Mouse (Mus musculus) liver, postnatal 0 days (tissue): ENCODE data around the gene Upk1a. TPM values are rescaled to one million over a fixed set of nuclear protein-coding genes. Genes with fewer than 3 reads are reported as not detected.

Source experiments
- ATAC-seq: fragments of 200-750 bp; cut with Nextera tagmentation; 2 replicates; pipeline ENCODE4 v1.8.0; 2017; ENCODE audit warnings: mild to moderate bottlenecking, moderate library complexity
- DNase-seq: peaks from one replicate; pipeline ENCODE4 v3.0.0-alpha.2; 2016
- H3K27ac ChIP-seq: fragments of 300-500 bp; sonication (generic); 2 replicates; pipeline ENCODE4 v1.5.1; 2014; ENCODE audit warnings: antibody characterized with exemption, moderate library complexity, mild to moderate bottlenecking, low read depth
- H3K27me3 ChIP-seq: fragments of 300-500 bp; sonication (generic); 2 replicates; pipeline ENCODE4 v1.6.1; 2014; ENCODE audit warnings: low read length, control low read depth, mixed read lengths; ENCODE audit not compliant: insufficient read depth
- H3K36me3 ChIP-seq: fragments of 300-500 bp; sonication (generic); replicated peaks from 2 replicates; pipeline ENCODE4 v1.6.1; 2014; ENCODE audit warnings: mild to moderate bottlenecking, control low read depth, low read length, moderate library complexity, mixed read lengths; ENCODE audit not compliant: insufficient read depth
- H3K4me1 ChIP-seq: fragments of 300-500 bp; sonication (generic); 2 replicates; pipeline ENCODE4 v1.6.1; 2014; ENCODE audit warnings: antibody characterized with exemption, mild to moderate bottlenecking, control low read depth; ENCODE audit not compliant: insufficient read depth
- H3K4me2 ChIP-seq: fragments of 300-500 bp; sonication (generic); 2 replicates; pipeline ENCODE4 v1.6.1; 2014; ENCODE audit warnings: low read depth, mild to moderate bottlenecking, low read length, moderate library complexity, mixed read lengths
- H3K4me3 ChIP-seq: fragments of 300-500 bp; sonication (generic); 2 replicates; pipeline ENCODE4 v1.5.1; 2014; ENCODE audit warnings: low read depth, low read length
- H3K9ac ChIP-seq: fragments of 300-500 bp; sonication (generic); replicated peaks from 2 replicates; pipeline ENCODE4 v1.6.1; 2014; ENCODE audit warnings: mild to moderate bottlenecking, moderate library complexity
- H3K9me3 ChIP-seq: fragments of 300-500 bp; sonication (generic); 2 replicates; pipeline ENCODE4 v1.6.1; 2016; ENCODE audit warnings: mild to moderate bottlenecking, control low read depth, low read length, mixed read lengths
- CTCF ChIP-seq: sonication (generic); IDR thresholded peaks from 2 replicates; pipeline ENCODE4 v1.5.1; 2016; ENCODE audit warnings: antibody characterized with exemption, low read depth
- EP300 ChIP-seq: IDR thresholded peaks from 2 replicates; pipeline ENCODE4 v1.6.1; 2016; ENCODE audit warnings: antibody characterized with exemption, low read depth, mild to moderate bottlenecking
- WGBS: fragments of 180-500 bp; shearing (Covaris S2); extraction: QIAGEN DNeasy Blood & Tissue Kit; methylation state at CpG from one replicate; pipeline ENCODE4 v1.1.7; 2014; ENCODE audit not compliant: insufficient replicate concordance; 5-methylcytosine and 5-hydroxymethylcytosine counted together
- polyA plus RNA-seq: library from polyadenylated mRNA; unstranded; fragments of >200 nt; fragmentation: Nextera tagmentation; extraction: Ambion mirVana; gene quantifications from 2 replicates; pipeline ENCODE4 v1.2.1, GENCODE M21; 2015

Upk1a gene
- polyA plus RNA-seq, 1 experiment from 2014 or later = 0.07 TPM

DNA sequence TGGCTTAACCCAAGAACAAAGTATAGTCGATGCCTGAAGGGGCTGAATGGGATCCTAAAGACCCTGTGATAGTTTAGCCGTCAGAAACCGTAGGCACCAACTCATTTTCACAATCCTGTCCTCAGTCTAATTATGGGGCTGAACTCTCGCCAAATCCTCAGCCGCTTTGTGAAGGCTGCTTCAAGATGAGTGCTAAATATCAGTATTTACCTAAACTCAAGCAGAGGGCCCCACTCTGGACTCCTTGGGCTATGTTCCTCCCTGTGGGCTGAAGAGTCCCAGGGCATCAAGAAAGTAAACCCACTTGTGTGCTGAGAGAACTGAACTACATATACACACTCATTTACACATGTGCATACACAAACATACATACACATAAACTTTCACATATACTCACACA lies 15.8 kb downstream of the Upk1a start:
- DNase-seq (no peak), ATAC-seq (no peak)
- no peak overlapping the region for H3K4me3 ChIP-seq
- H3K9ac ChIP-seq = no peak overlapping the region
- WGBS = 76% methylated on average over 5 of the region's 5 CpGs
- peaks cover 16% of the 10 kb centered on the region for H3K4me1 ChIP-seq
- TF ChIP-seq EP300 (no peak), CTCF (no peak)
- no peaks in the 10 kb centered on the region for H3K27me3 ChIP-seq
- no peak overlapping the region for H3K4me2 ChIP-seq
- H3K27ac ChIP-seq = no peak overlapping the region
- H3K9me3 ChIP-seq = no peaks in the 10 kb centered on the region
- H3K36me3 ChIP-seq = no peaks in the 10 kb centered on the region

DNA sequence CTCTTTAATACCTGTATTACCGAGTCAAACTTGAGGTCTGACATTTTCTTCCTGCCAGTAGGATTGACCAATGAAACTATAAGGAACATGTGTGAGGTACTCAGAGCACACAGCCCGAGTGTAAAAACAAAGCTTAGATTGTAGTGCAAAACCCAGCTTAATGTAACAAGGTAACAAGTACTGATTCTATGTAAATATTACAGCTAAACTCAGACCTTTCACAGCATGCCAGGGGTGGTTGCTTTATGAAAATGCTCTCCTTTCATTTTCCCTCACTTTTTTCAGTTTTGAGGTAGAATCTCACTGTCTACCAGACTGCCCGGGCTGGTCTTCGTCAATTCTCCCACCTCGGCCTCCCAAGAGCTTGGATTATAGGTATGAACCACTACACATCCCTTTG lies 16.6 kb downstream of the Upk1a start:
- TF ChIP-seq CTCF (no peak), EP300 (no peak)
- DNase-seq (no peak), ATAC-seq (no peak)
- H3K4me2 ChIP-seq = no peak overlapping the region
- H3K9me3 ChIP-seq = no peaks in the 10 kb centered on the region
- no peak overlapping the region for H3K9ac ChIP-seq
- no peaks in the 10 kb centered on the region for H3K27me3 ChIP-seq
- no peak overlapping the region for H3K27ac ChIP-seq
- no peak overlapping the region for H3K4me3 ChIP-seq
- H3K36me3 ChIP-seq = no peaks in the 10 kb centered on the region
- WGBS = 69% methylated on average over 5 of the region's 5 CpGs
- H3K4me1 ChIP-seq = peaks cover 16% of the 10 kb centered on the region

DNA sequence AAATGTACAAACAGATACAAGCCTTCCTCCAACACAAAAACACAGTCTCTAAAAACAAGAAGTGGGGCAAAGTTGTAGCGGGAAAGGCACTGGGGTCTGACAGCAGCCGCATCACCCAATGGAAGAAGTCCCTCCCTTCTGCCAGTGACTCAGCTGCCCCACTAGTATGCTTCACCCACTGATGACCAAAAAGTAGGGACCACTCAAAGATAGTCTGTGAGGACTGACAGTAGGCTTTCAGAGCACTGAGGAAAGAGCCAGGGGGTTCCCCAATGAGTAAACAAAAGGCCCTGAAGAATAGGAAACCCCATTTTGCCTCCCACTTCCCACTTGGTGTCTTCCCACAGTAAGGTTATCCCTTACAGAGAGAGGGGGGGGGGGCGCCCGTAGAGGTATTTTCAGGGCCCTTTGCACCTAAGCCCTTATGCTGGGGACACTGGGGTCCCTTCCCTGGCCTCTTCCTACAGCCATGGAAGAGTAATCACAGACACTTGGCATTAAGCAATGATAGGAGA lies 18.1 kb downstream of the Upk1a start:
- H3K27me3 ChIP-seq = no peaks in the 10 kb centered on the region
- peaks cover 14% of the 10 kb centered on the region; the same call in 1 of the 2 replicates for H3K4me1 ChIP-seq
- no peaks in the 10 kb centered on the region for H3K9me3 ChIP-seq
- no peak overlapping the region for H3K9ac ChIP-seq
- H3K4me3 ChIP-seq = no peak overlapping the region
- no peak overlapping the region for H3K4me2 ChIP-seq
- DNase-seq = no peak
- TF ChIP-seq EP300 (no peak), CTCF (no peak)
- 62% methylated on average over 4 of the region's 4 CpGs for WGBS
- H3K36me3 ChIP-seq = no peaks in the 10 kb centered on the region
- no peak overlapping the region for H3K27ac ChIP-seq
- no peak for ATAC-seq

DNA sequence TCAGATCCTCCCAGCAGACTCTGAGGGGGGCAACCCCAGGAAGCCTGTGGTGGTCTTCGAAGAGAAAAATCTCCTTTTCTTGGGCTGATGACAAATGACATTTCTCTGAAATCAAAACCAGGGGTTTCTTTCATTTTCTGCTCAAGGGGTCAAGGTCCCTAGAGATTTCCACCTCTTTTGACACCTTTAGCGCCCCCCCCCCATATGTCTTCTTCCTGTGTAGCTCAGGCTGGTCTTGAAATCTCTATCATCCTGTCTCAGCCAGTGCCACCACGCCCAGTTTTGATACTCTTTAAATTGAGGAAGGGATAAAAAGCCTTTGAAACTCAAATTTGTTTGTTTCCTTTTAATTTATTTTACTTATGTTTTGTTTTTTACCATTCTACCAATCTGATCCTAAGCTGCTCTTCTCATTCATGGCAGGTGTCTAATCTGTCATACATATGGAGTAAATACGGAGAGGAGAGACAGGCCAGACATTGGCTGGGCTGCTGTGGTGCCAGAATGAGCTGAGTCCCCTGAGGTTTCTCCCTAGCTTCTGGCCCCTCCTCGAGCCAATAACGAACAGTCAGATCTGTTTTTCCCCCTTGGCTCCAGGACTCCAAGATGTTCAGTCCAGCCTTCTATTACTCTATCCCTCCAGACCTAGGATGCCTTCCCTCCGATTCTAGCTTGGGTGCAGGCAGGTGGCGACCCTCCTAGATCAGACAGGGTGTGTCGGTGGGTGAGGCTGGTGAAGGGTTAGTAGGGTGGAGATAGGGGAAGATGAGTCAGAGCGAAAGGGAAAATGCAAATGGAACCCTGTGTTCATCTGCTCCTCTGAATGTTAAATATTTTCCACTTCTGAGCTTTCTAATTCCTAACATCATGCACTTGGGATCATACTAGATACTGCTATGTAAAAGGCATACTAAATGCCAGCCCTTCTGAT lies 18.8 kb downstream of the Upk1a start:
- Histone ChIP-seq H3K36me3 (no peaks in the 10 kb centered on the region), H3K4me3 (no peak overlapping the region), H3K27ac (no peak overlapping the region), H3K9ac (no peak overlapping the region), H3K9me3 (no peaks in the 10 kb centered on the region), H3K4me2 (no peak overlapping the region), H3K27me3 (no peaks in the 10 kb centered on the region), H3K4me1 (0 out of 2 replicates have a peak, but pooled peaks cover 13% of the 10 kb centered on the region)
- 66% methylated on average over 10 of the region's 10 CpGs for WGBS
- DNase-seq (no peak), ATAC-seq (no peak)
- TF ChIP-seq CTCF (no peak), EP300 (no peak)

DNA sequence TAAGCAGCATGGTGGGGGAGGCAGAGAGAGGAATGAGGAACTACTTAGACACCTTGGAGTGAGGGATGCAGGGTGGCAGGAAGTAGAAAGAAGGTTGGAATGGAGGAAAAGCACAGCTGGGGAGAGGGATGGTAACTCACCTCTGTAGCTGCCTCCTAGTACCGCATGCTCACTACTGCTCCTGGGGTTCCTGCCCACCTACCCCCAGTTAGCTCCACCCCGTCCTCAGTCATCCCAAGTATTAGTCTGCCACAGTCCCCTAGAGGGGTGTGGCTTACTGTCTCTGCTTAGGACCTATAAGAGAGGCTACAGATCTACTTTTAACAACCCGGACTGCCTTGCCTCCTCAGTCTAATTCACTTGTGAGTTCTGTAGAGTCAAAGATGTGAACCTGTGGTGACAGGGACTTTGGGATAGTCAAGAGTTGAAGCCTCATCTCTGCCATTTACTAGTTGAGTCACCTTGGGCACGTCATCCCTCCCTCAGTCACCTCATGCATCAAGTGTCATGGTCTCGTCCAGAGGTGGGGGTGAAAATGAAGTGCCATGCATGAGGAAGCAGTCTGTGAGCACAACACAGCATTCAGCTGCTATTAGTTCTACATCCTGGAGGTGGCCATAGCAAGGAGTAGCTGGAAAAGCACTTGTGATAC lies 19.7 kb downstream of the Upk1a start:
- 59% methylated on average over 5 of the region's 5 CpGs for WGBS
- Histone ChIP-seq H3K27me3 (no peaks in the 10 kb centered on the region), H3K9ac (no peak overlapping the region), H3K9me3 (no peaks in the 10 kb centered on the region), H3K4me3 (no peak overlapping the region), H3K27ac (no peak overlapping the region), H3K36me3 (no peaks in the 10 kb centered on the region), H3K4me1 (0 out of 2 replicates have a peak, but pooled peaks cover 13% of the 10 kb centered on the region), H3K4me2 (no peak overlapping the region)
- no peak for DNase-seq
- ATAC-seq = no peak
- TF ChIP-seq CTCF (no peak), EP300 (no peak)

DNA sequence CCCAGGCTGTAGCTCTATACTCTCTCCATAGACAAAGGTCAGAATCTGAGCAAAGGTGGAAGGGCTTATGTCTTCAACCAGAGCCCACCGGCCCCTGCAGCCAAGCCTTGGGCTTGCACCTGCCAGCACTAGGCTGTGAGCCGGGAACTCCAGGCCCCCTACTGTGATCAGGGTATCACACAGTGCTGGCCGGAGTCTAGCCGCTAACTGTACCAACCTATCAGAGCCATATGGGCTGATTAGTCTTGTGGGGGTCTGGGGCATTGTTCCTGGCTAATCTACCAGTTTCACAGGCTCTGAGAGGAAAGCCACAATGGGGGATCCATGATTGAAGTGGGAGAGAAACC lies 21.1 kb downstream of the Upk1a start:
- WGBS = 79% methylated on average over 4 of the region's 4 CpGs
- ATAC-seq = no peak

More for the DNA sequence above, 21.1 kb downstream of the Upk1a start:
- no peaks in the 10 kb centered on the region for H3K27me3 ChIP-seq
- no peak overlapping the region for H3K27ac ChIP-seq
- H3K9ac ChIP-seq = no peak overlapping the region
- no peak overlapping the region for H3K4me2 ChIP-seq
- H3K36me3 ChIP-seq = peaks cover 2% of the 10 kb centered on the region; the same call in 1 of the 2 replicates
- no peak overlapping the region for H3K4me3 ChIP-seq
- TF ChIP-seq CTCF = no peak
- TF ChIP-seq EP300 = no peak
- H3K4me1 ChIP-seq = peaks cover 22% of the 10 kb centered on the region; the same call in 1 of the 2 replicates
- DNase-seq = no peak
- H3K9me3 ChIP-seq = no peaks in the 10 kb centered on the region
